Mouse (Mus musculus) bone marrow, adult 2 months (tissue): Measurements from ENCODE around the gene Ugt1a5. TPM values are rescaled to one million over a fixed set of nuclear protein-coding genes. Genes with fewer than 3 reads are reported as not detected.

Source experiments
- H3K27ac ChIP-seq: fragments of 200-500 bp; 2 replicates; pipeline ENCODE4 v1.5.1; 2012; ENCODE audit warnings: low read depth, mild to moderate bottlenecking, control low read depth, inconsistent platforms, low read length; ENCODE audit not compliant: control insufficient read depth, poor library complexity, insufficient read depth
- H3K4me1 ChIP-seq: fragments of 200-500 bp; 2 replicates; pipeline ENCODE4 v1.6.1; 2011; ENCODE audit warnings: low read length; ENCODE audit not compliant: control insufficient read depth, insufficient read depth
- H3K4me3 ChIP-seq: fragments of 200-500 bp; replicated peaks from 2 replicates; pipeline ENCODE3; 2011; ENCODE audit warnings: mild to moderate bottlenecking, low read depth, low read length, control low read depth; ENCODE audit not compliant: control insufficient read depth
- CTCF ChIP-seq: fragments of 200-500 bp; IDR thresholded peaks from 2 replicates; pipeline ENCODE4 v1.5.1; 2011; ENCODE audit warnings: low read length, control low read depth; ENCODE audit not compliant: control insufficient read depth, insufficient read depth
- POLR2A ChIP-seq: fragments of 200-500 bp; IDR thresholded peaks from 2 replicates; pipeline ENCODE4 v1.6.1; 2011; ENCODE audit warnings: low read depth, mild to moderate bottlenecking, control low read depth, low read length, borderline replicate concordance; ENCODE audit not compliant: control insufficient read depth
- WGBS: fragments of 180-500 bp; shearing (Covaris S2); methylation state at CpG from one replicate; pipeline ENCODE4 v1.1.7; 2018; 5-methylcytosine and 5-hydroxymethylcytosine counted together
- polyA plus RNA-seq: library from polyadenylated mRNA; stranded (reverse); fragments of >200 nt; gene quantifications from 2 replicates; pipeline ENCODE4 v1.2.4, GENCODE M21; 2011; ENCODE audit warnings: low replicate concordance; ENCODE audit not compliant: missing spikeins, insufficient read depth, insufficient read length

Ugt1a5 gene
- polyA plus RNA-seq, 1 experiment = 4.0 TPM

- no peak overlapping the region for H3K27ac ChIP-seq
- TF ChIP-seq CTCF = no peak
- TF ChIP-seq POLR2A = no peak
- WGBS = 72% methylated on average over 5 of the region's 5 CpGs
- H3K4me1 ChIP-seq = no peaks in the 10 kb centered on the region
- H3K4me3 ChIP-seq = no peak overlapping the region
These were observed 71.5 kb downstream of the Ugt1a5 start for GRCm38 (mm10) chr1:88237311-88237710.

DNA sequence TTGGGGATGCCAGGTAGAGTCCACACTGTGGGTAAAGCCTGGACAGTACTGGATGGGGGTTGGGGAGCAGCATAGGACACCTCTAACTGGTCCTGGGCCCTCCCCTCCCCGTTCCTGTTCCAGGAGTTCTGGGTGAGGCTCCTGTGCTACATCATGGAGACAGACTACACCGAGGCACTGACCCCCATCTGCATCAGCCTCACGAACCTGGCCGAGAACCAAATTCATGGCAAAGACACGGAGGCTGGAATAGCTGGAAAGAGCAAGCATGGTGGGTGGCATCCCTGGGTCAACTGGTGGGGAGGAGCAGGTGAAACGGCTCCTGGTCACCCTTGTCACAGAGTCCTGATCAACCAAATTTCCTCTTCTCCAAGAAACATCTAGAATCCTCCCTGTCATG is 73.0 kb downstream of the Ugt1a5 start:
- Histone ChIP-seq H3K4me1 (no peaks in the 10 kb centered on the region), H3K4me3 (no peak overlapping the region), H3K27ac (no peak overlapping the region)
- TF ChIP-seq CTCF = no peak
- WGBS = 68% methylated on average over 6 of the region's 6 CpGs

GRCm38 (mm10) chr1:88240072-88240471 is 74.3 kb downstream of the Ugt1a5 start:
- no peak overlapping the region for H3K4me3 ChIP-seq
- 67% methylated on average over 5 of the region's 5 CpGs for WGBS
- H3K27ac ChIP-seq = no peak overlapping the region
- H3K4me1 ChIP-seq = no peaks in the 10 kb centered on the region
- TF ChIP-seq CTCF = no peak
- TF ChIP-seq POLR2A = no peak

GRCm38 (mm10) chr1:88240579-88240978 is 74.8 kb downstream of the Ugt1a5 start:
- Histone ChIP-seq H3K4me1 (no peaks in the 10 kb centered on the region), H3K4me3 (no peak overlapping the region), H3K27ac (no peak overlapping the region)
- TF ChIP-seq CTCF = no peak
- TF ChIP-seq POLR2A = no peak
- 61% methylated on average over 4 of the region's 4 CpGs for WGBS

GRCm38 (mm10) chr1:88243861-88244260 is 78.0 kb downstream of the Ugt1a5 start:
- 0 out of 2 replicates have a peak, but pooled peaks cover 1% of the 10 kb centered on the region for H3K4me1 ChIP-seq
- no peak for TF ChIP-seq POLR2A
- TF ChIP-seq CTCF = no peak
- H3K27ac ChIP-seq = no peak overlapping the region
- WGBS = 62% methylated on average over 5 of the region's 5 CpGs
- no peak overlapping the region for H3K4me3 ChIP-seq

DNA sequence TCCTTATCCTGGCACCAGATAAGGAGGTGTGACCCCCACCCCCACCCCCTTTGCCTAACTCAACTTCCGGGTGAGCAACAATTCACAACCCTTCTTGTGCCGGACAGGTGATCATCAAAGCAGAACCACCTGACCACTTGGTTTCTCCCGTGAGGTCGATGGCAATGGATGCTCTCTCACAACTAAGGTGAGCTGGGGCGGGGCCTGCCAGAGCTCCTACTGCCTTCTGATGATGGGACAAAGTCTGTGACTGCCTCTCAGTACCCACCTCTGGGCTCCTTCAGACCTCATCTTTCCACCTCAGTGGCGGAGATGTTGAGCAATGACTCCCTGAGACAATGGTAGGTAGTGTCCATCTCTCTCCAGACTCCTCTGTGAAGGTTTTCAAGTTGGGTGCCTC is 80.1 kb downstream of the Ugt1a5 start:
- Histone ChIP-seq H3K4me3 (no peak overlapping the region), H3K27ac (no peak overlapping the region)
- WGBS = 74% methylated on average over 6 of the region's 6 CpGs

GRCm38 (mm10) chr1:88246386-88246785 is 80.6 kb downstream of the Ugt1a5 start:
- no peak overlapping the region for H3K27ac ChIP-seq
- TF ChIP-seq CTCF = no peak
- TF ChIP-seq POLR2A = no peak

More for the DNA sequence above, 80.1 kb downstream of the Ugt1a5 start:
- 0 out of 2 replicates have a peak, but pooled peaks cover 1% of the 10 kb centered on the region for H3K4me1 ChIP-seq
- TF ChIP-seq CTCF (no peak), POLR2A (no peak)

GRCm38 (mm10) chr1:88247660-88248059 is 81.8 kb downstream of the Ugt1a5 start:
- no peak for TF ChIP-seq POLR2A
- TF ChIP-seq CTCF = no peak
- Histone ChIP-seq H3K4me3 (no peak overlapping the region), H3K4me1 (0 out of 2 replicates have a peak, but pooled peaks cover 1% of the 10 kb centered on the region), H3K27ac (no peak overlapping the region)
- WGBS = 51% methylated on average over 2 of the region's 2 CpGs

More at GRCm38 (mm10) chr1:88246386-88246785, 80.6 kb downstream of the Ugt1a5 start:
- no peak overlapping the region for H3K4me3 ChIP-seq
- 0 out of 2 replicates have a peak, but pooled peaks cover 1% of the 10 kb centered on the region for H3K4me1 ChIP-seq
- 45% methylated on average over 6 of the region's 6 CpGs for WGBS

GRCm38 (mm10) chr1:88248658-88249057 is 82.8 kb downstream of the Ugt1a5 start:
- H3K4me1 ChIP-seq = peaks cover 1% of the 10 kb centered on the region; the same call in 1 of the 2 replicates
- H3K4me3 ChIP-seq = no peak overlapping the region
- no peak for TF ChIP-seq POLR2A
- no peak for TF ChIP-seq CTCF
- no peak overlapping the region for H3K27ac ChIP-seq
- WGBS = 46% methylated on average over 4 of the region's 4 CpGs
